Mouse (Mus musculus): ENCODE measurements at regions not wholly inside any gene's neighbourhood (a gene's known extent, or its start where the extent isn't known, plus 50 kb on each side); places are given as distances from the start of the nearest gene placed in this dataset.

- intact Hi-C loops (cut with DNase I), result no loop called here
- no peak for DNase-seq (ENCODE audit: low spot score in 2 of 2)
Measured at GRCm38 (mm10) chr14:73730796-73731195, 69.8 kb downstream of the Gm21750 start.

DNA sequence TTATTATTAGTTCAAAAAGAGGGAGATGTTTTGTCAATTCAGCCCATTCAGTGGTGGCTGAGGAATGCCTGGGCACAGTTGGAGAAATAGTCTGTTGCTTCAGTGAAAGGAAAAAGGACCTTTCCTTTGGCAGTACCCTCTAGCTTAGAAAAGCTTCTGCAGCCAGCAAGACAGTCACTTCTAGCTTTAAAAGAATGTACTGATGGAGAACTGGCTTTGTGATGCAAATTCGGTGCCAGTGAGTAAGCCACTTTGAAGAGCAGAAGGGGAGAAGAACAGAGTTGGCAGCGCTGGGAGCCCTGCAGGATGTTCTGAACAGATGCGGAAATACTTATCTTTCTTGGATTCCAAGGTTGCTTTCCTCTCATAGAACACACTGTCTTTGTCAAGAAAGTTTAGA, 71.1 kb downstream of the Gm21750 start:
- DNase-seq (ENCODE audit: low spot score in 2 of 2), result peak; percentile 45 to 79
- intact Hi-C loops (cut with DNase I), result no loop called here

GRCm38 (mm10) chr14:73750790-73751189, 89.8 kb downstream of the Gm21750 start:
- no peak for DNase-seq (ENCODE audit: low spot score in 2 of 2)

DNA sequence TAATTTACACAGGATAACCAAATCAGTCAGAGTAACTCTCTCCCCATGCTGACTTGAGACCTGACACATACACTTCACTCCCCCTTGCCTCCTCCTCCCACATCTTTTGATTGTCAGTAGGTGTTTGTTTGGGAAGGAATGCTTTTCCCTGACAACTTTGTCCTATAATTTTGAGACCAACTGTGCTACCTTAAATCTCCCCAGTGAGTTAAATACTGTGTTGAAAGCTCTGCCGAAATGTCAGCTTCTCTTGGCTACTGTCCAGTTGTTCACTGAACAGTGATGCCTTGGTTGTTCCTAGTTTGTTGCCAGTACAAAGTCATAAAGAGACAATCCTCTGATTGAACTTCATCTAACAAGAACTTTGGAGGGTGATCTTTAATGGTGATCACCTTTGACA, 99.0 kb downstream of the Gm21750 start:
- peak in 1 of 2 experiments; percentile 46 for DNase-seq (ENCODE audit: low spot score in 2 of 2)
- intact Hi-C loops (cut with DNase I), result no loop called here

More at GRCm38 (mm10) chr14:73750790-73751189, 89.8 kb downstream of the Gm21750 start:
- intact Hi-C loops (cut with DNase I), result no loop called here

GRCm38 (mm10) chr14:73772964-73773363, 111.9 kb downstream of the Gm21750 start:
- intact Hi-C loops (cut with DNase I), result no loop called here
- DNase-seq (ENCODE audit: low spot score in 2 of 2), result no peak

GRCm38 (mm10) chr14:73773810-73774209, 112.8 kb downstream of the Gm21750 start:
- intact Hi-C loops (cut with DNase I), result no loop called here
- no peak for DNase-seq (ENCODE audit: low spot score in 2 of 2)

DNA sequence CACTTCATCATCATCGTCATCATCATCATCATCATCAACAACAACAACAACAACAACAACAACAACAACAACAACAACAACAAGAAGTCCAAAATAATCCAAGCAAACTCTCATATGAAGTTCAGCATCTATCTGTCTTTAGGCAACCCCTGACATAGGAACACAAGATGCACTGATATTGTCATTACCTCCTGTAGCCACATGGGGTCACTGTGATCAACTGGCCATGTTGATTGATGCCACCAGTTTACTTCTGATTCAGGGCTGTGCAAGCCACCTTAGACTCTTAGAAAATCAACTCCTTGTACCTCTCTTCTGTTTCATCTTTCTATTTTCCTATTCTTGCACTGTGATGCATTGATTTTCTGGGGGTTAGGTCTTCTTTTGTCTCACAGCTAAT, 115.0 kb downstream of the Gm21750 start:
- intact Hi-C loops (cut with DNase I), result loop anchor here (2.0 to 5.0 kb wide), 3 partner anchors 74 to 933 kb away; partner anchors contain the start of gene Htr2a

GRCm38 (mm10) chr14:73807169-73807568, 146.1 kb downstream of the Gm21750 start:
- intact Hi-C loops (cut with DNase I), result no loop called here
- no peak for DNase-seq (ENCODE audit: low spot score in 2 of 2)

More for the DNA sequence above, 115.0 kb downstream of the Gm21750 start:
- peak; percentile 60 to 73 for DNase-seq (ENCODE audit: low spot score in 2 of 2)

- no peak for DNase-seq (ENCODE audit: low spot score in 2 of 2)
- intact Hi-C loops (cut with DNase I), result no loop called here
Measured at GRCm38 (mm10) chr14:73838890-73839289, 177.9 kb downstream of the Gm21750 start.

DNA sequence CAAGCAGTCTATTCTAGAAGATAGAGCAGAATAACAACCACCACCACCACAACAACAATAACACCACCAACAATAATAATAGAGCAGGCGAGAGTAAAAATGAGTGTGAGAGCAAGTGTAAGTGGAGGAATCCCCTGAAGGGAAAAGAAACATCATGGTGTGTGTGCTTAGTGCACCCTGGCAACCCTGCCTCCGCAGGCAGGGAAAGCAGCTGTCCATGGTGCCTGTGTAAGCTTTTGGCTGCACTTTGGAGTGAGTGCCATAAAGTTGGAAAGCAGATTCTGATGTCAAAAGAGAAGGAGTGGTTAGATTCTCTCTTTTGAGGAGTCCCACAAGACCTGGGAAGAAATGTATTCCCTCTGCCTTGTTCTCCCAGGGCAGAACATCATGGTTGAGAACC, 200.8 kb downstream of the Gm21750 start:
- intact Hi-C loops (cut with DNase I), result no loop called here

DNA sequence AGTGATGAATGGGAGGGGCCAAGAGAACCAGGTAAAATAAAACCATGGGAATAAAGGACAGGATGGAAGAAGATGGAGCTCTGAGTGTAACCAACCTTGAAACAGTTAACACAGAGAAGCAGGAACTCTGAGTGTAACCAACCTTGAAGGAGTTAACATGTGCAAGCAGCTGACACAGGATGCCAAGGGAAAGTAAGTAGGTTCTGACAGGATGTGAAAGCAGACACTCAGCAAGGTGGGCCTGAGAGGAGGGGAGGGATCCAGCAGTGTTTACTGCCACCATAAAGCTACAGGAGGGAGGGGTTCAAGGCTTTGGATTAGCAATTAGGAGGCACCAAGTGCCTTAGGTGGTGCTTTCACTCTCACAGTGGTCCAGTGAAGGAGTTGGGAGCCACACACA, 213.3 kb downstream of the Gm21750 start:
- intact Hi-C loops (cut with DNase I), result no loop called here
- no peak for DNase-seq (ENCODE audit: low spot score in 2 of 2)

More for the DNA sequence above, 200.8 kb downstream of the Gm21750 start:
- DNase-seq (ENCODE audit: low spot score in 2 of 2), result no peak

GRCm38 (mm10) chr14:73875916-73876315, 214.9 kb downstream of the Gm21750 start:
- intact Hi-C loops (cut with DNase I), result no loop called here
- DNase-seq (ENCODE audit: low spot score in 2 of 2), result no peak

- no peak for DNase-seq (ENCODE audit: low spot score in 2 of 2)
- intact Hi-C loops (cut with DNase I), result no loop called here
Measured at GRCm38 (mm10) chr14:73878267-73878666, 217.2 kb downstream of the Gm21750 start.

GRCm38 (mm10) chr14:73878866-73879419, 217.9 kb downstream of the Gm21750 start:
- intact Hi-C loops (cut with DNase I), result no loop called here
- no peak for DNase-seq (ENCODE audit: low spot score in 2 of 2)

GRCm38 (mm10) chr14:73891451-73891850, 230.4 kb downstream of the Gm21750 start:
- no peak for DNase-seq (ENCODE audit: low spot score in 2 of 2)
- intact Hi-C loops (cut with DNase I), result no loop called here

GRCm38 (mm10) chr14:73894844-73895243, 233.8 kb downstream of the Gm21750 start:
- no peak for DNase-seq (ENCODE audit: low spot score in 2 of 2)
- intact Hi-C loops (cut with DNase I), result no loop called here

GRCm38 (mm10) chr14:73895266-73895665, 234.2 kb downstream of the Gm21750 start:
- no peak for DNase-seq (ENCODE audit: low spot score in 2 of 2)
- intact Hi-C loops (cut with DNase I), result no loop called here

DNA sequence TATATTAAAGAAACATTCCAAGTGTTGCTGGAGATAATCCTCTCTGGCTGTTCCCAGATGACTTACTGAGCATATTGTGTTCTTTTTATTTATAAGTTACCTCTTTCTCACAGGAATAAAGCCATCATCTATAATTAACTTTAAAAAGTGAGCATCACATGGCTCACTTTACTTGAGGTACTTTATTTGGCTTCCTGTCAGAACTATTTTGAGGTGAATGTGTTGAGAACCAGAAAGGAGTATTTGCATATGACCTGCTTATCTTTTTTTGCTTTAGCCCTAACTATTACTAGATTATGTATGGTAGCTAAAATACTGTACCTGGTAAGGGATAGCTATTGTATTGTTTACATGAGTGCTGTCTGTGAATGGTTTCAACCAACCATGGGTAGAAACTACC, 238.1 kb downstream of the Gm21750 start:
- intact Hi-C loops (cut with DNase I), result no loop called here
- DNase-seq (ENCODE audit: low spot score in 2 of 2), result no peak

- no peak for DNase-seq (ENCODE audit: low spot score in 2 of 2)
- intact Hi-C loops (cut with DNase I), result no loop called here
Measured at GRCm38 (mm10) chr14:73902085-73902713, 241.2 kb downstream of the Gm21750 start.

- DNase-seq (ENCODE audit: low spot score in 2 of 2), result peak in 1 of 2 experiments; percentile 65
- intact Hi-C loops (cut with DNase I), result loop anchor here (10.0 kb wide), 2 partner anchors 209 to 731 kb away; partner anchors contain the start of gene Htr2a
Measured at GRCm38 (mm10) chr14:73913756-73914448, 252.9 kb downstream of the Gm21750 start.

DNA sequence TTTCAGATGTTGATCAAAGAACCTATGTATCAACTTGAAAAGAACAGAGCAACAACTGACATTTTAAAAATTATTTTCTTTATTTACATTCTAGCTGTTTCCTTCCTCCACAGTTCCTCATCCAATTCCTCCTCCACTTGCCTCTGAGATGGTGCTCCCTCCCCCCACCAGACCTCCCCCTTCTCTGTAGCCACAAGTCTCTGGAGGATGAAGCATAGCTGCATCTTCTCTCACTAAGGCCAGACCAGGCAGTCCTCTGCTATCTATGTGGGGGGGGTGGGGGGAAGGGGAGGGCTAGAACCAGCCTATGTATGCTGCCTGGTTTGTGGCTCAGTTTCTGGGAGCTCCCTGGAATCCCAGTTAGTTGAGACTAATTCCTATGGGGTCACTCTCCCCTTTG, 255.0 kb downstream of the Gm21750 start:
- no peak for DNase-seq (ENCODE audit: low spot score in 2 of 2)
- intact Hi-C loops (cut with DNase I), result loop anchor here (10.0 kb wide), 2 partner anchors 211 to 729 kb away; partner anchors contain the start of gene Htr2a

Data from left cerebral cortex, postnatal 25 days (tissue).